Mouse (Mus musculus) hindbrain, postnatal 0 days (tissue): ENCODE measurements around the gene Aktip. TPM values are rescaled to one million over a fixed set of nuclear protein-coding genes. Genes with fewer than 3 reads are reported as not detected.

Source experiments
- ATAC-seq: fragments of 200-750 bp; cut with Nextera tagmentation; 2 replicates; pipeline ENCODE4 v1.8.0; 2017; ENCODE audit warnings: mild to moderate bottlenecking, moderate TSS enrichment, moderate library complexity
- DNase-seq: peaks from one replicate; pipeline ENCODE4 v3.0.0-alpha.2; 2015; ENCODE audit warnings: low spot score
- H3K27ac ChIP-seq: fragments of 300-500 bp; sonication (generic); 2 replicates; pipeline ENCODE4 v1.5.1; 2014; ENCODE audit warnings: mild to moderate bottlenecking
- H3K27me3 ChIP-seq: fragments of 300-500 bp; sonication (generic); 2 replicates; pipeline ENCODE4 v1.6.1; 2014; ENCODE audit warnings: low read length, mixed read lengths; ENCODE audit not compliant: insufficient read depth
- H3K36me3 ChIP-seq: fragments of 300-500 bp; sonication (generic); 2 replicates; pipeline ENCODE4 v1.6.1; 2014; ENCODE audit warnings: low read length, mixed read lengths; ENCODE audit not compliant: insufficient read depth
- H3K4me1 ChIP-seq: fragments of 300-500 bp; sonication (generic); 2 replicates; pipeline ENCODE4 v1.6.1; 2014; ENCODE audit warnings: antibody characterized with exemption, low read length, mixed read lengths; ENCODE audit not compliant: insufficient read depth
- H3K4me2 ChIP-seq: fragments of 300-500 bp; sonication (generic); 2 replicates; pipeline ENCODE4 v1.6.1; 2014; ENCODE audit warnings: low read depth, mild to moderate bottlenecking, low read length, moderate library complexity, mixed read lengths
- H3K4me3 ChIP-seq: fragments of 300-500 bp; sonication (generic); 2 replicates; pipeline ENCODE4 v1.5.1; 2014; ENCODE audit warnings: low read length
- H3K9ac ChIP-seq: fragments of 300-500 bp; sonication (generic); replicated peaks from 2 replicates; pipeline ENCODE4 v1.6.1; 2014; ENCODE audit warnings: mild to moderate bottlenecking, low read length, moderate library complexity, mixed read lengths
- H3K9me3 ChIP-seq: fragments of 300-500 bp; sonication (generic); 2 replicates; pipeline ENCODE4 v1.6.1; 2016; ENCODE audit warnings: low read length, mixed read lengths
- CTCF ChIP-seq: IDR thresholded peaks from 2 replicates; pipeline ENCODE4 v1.5.1; 2016; ENCODE audit warnings: antibody characterized with exemption, control low read depth, low read depth
- WGBS: fragments of 180-500 bp; shearing (Covaris S2); extraction: QIAGEN DNeasy Blood & Tissue Kit; methylation state at CpG from one replicate; pipeline ENCODE4 v1.1.7; 2014; 5-methylcytosine and 5-hydroxymethylcytosine counted together
- polyA plus RNA-seq: library from polyadenylated mRNA; unstranded; fragments of >200 nt; fragmentation: Nextera tagmentation; extraction: Ambion mirVana; gene quantifications from 2 replicates; pipeline ENCODE4 v1.2.1, GENCODE M21; 2015
- total RNA-seq: library from RNA; depleted of rRNA; stranded (reverse); fragments of >200 nt; gene quantifications from 2 replicates; pipeline ENCODE4 v1.2.3, GENCODE M21; 2014; rRNA removed

The Aktip gene
- total RNA-seq: 186 and 211 TPM in 2 replicates
- 131 and 134 TPM in 2 replicates for polyA plus RNA-seq

DNA sequence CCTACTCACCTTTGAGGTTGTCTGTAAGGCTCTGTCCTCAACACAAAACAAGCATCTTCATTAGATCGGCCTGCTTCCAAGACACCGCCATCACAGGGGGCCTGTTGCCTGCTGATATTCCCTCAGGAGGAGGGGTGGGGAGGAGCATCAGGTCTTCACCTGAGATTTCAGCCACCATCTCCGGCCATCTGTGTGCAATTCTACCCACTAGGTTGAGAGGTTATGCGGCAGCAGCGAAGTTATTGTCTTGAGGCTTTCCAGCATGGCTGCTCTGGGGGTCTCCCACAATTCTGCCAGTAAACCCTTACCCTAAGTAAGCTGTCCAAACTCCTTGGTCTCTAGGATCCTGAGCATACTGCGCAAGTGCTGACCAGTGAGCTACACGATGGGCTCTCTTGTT, at the start of gene Aktip:
Aktip (minus strand) TSS at position 101 of the 400 bp plus-strand sequence.
- H3K4me2 ChIP-seq: no peak within 1 kb of the TSS
- no peaks in the 10 kb centered on the region for H3K9me3 ChIP-seq
- no peak within 1 kb of the TSS for H3K4me3 ChIP-seq
- WGBS: 88% methylated on average over 7 of the region's 7 CpGs
- TF ChIP-seq CTCF: no peak
- H3K27ac ChIP-seq: no peak within 1 kb of the TSS
- no peak within 1 kb of the TSS for H3K9ac ChIP-seq
- no peak for DNase-seq
- no peaks in the 10 kb centered on the region for H3K27me3 ChIP-seq
- H3K36me3 ChIP-seq: no peaks in the 10 kb centered on the region
- no peak for ATAC-seq
- no peaks in the 10 kb centered on the region for H3K4me1 ChIP-seq

DNA sequence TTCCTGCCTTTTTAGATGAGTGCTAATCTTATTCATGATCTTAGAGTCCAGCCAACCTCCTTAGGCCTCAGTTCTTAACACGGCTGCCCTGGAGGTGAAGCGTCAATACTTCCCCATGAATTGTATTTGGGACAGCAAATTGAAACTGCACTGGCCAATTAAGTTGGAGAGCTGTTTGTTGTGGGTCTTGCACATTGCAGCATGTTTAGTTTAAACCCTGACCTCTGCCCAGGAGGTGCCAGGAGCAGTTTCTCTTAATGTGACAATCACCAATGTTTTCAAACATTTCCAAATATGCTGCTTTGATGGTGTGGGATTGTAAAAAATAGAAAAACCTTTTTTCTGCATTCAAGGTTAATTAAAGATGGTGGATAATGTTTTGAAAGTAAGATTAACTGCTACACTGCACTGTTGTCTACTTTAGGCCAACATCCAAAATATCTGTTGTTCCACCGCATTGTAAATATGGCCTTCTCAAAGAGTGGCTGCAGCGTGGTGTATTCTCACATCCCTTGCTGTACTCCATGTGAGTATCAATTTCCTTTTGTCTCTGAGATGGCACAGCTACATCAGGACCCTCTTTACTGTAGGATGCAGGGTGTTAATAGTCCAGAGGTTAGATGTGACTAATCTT, 46.2 kb upstream of the Aktip start:
- WGBS: 78% methylated on average over 4 of the region's 4 CpGs
- H3K27ac ChIP-seq: no peak overlapping the region
- no peaks in the 10 kb centered on the region for H3K4me1 ChIP-seq
- H3K36me3 ChIP-seq: no peaks in the 10 kb centered on the region
- H3K9me3 ChIP-seq: no peaks in the 10 kb centered on the region
- no peak overlapping the region for H3K4me2 ChIP-seq
- no peaks in the 10 kb centered on the region for H3K27me3 ChIP-seq
- DNase-seq (no peak), ATAC-seq (no peak)
- H3K4me3 ChIP-seq: no peak overlapping the region
- TF ChIP-seq CTCF: no peak
- no peak overlapping the region for H3K9ac ChIP-seq

DNA sequence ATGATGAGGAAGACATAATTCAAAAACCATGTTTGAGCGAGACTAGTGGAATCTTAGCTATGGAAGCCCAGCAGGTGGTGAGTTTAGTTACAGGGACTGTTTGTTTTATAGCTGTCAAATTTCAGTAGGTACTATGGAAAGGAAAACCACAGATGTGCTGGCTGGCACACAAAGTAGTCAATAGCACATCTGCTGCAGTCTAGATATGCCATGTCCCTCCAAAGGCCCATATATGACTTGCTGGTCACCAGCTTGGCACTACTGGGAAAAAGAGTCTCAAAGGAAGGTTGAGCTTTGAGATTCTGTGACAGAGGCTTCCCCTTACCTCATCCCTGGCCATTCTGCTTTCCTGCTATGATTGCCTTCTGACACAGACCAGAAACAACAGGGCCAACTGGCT, 42.9 kb upstream of the Aktip start:
- no peak overlapping the region for H3K27ac ChIP-seq
- H3K36me3 ChIP-seq: no peaks in the 10 kb centered on the region
- H3K9ac ChIP-seq: no peak overlapping the region
- TF ChIP-seq CTCF: no peak
- no peak for DNase-seq
- no peak for ATAC-seq
- no peak overlapping the region for H3K4me3 ChIP-seq
- WGBS: 68% methylated on average over 1 of the region's 1 CpGs
- no peaks in the 10 kb centered on the region for H3K9me3 ChIP-seq
- H3K27me3 ChIP-seq: no peaks in the 10 kb centered on the region
- no peaks in the 10 kb centered on the region for H3K4me1 ChIP-seq
- no peak overlapping the region for H3K4me2 ChIP-seq

DNA sequence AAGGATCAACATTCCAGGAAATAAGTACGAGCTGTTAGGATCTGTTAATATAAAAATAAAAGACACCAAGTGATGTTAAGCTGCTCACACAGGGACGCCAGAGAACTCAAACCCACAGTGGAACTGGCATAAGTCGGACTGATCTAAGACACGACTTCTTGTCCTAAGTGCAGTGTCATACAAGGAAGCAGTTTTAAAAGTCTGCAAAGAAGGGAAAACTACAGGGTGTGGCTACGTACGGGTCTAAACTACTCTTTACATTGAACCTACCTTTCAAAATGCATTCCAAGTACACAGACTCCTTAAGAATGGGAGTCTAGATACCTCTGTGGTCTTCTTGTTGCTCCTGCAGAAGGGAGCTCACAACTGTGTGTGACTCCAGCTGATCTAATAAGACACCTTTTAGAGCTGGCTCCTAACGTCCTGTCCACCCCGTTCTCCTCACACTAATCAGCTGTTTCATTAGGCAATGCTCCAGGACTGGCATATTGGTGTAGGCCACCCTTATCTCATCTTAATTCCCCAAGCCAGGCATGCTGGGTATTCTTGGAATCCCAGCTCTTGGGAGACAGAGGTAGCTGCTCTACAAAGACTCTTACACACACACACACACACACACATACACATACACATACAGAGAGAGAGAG, 42.2 kb upstream of the Aktip start:
- Histone ChIP-seq H3K36me3 (no peaks in the 10 kb centered on the region), H3K4me3 (no peak overlapping the region), H3K27me3 (no peaks in the 10 kb centered on the region), H3K9me3 (no peaks in the 10 kb centered on the region), H3K4me2 (no peak overlapping the region), H3K27ac (no peak overlapping the region), H3K9ac (no peak overlapping the region), H3K4me1 (no peaks in the 10 kb centered on the region)
- DNase-seq (no peak), ATAC-seq (no peak)
- WGBS: 82% methylated on average over 8 of the region's 8 CpGs
- TF ChIP-seq CTCF: no peak

- no peak for DNase-seq
- WGBS: 62% methylated on average over 5 of the region's 5 CpGs
Measured at GRCm38 (mm10) chr8:91241371-91241770, 41.6 kb upstream of the Aktip start.

GRCm38 (mm10) chr8:91237191-91237590, 37.4 kb upstream of the Aktip start:
- Histone ChIP-seq H3K4me2 (no peak overlapping the region), H3K4me1 (no peaks in the 10 kb centered on the region), H3K4me3 (no peak overlapping the region), H3K36me3 (0 out of 2 replicates have a peak, but pooled peaks cover 1% of the 10 kb centered on the region), H3K9me3 (no peaks in the 10 kb centered on the region), H3K27ac (no peak overlapping the region), H3K27me3 (no peaks in the 10 kb centered on the region), H3K9ac (no peak overlapping the region)
- no peak for DNase-seq
- WGBS: 86% methylated on average over 2 of the region's 2 CpGs
- no peak for TF ChIP-seq CTCF
- no peak for ATAC-seq

More at GRCm38 (mm10) chr8:91241371-91241770, 41.6 kb upstream of the Aktip start:
- no peak for TF ChIP-seq CTCF
- no peaks in the 10 kb centered on the region for H3K36me3 ChIP-seq
- H3K9ac ChIP-seq: no peak overlapping the region
- no peak overlapping the region for H3K4me2 ChIP-seq
- H3K9me3 ChIP-seq: no peaks in the 10 kb centered on the region
- no peak overlapping the region for H3K4me3 ChIP-seq
- no peaks in the 10 kb centered on the region for H3K4me1 ChIP-seq
- no peak overlapping the region for H3K27ac ChIP-seq
- no peaks in the 10 kb centered on the region for H3K27me3 ChIP-seq
- ATAC-seq: no peak

DNA sequence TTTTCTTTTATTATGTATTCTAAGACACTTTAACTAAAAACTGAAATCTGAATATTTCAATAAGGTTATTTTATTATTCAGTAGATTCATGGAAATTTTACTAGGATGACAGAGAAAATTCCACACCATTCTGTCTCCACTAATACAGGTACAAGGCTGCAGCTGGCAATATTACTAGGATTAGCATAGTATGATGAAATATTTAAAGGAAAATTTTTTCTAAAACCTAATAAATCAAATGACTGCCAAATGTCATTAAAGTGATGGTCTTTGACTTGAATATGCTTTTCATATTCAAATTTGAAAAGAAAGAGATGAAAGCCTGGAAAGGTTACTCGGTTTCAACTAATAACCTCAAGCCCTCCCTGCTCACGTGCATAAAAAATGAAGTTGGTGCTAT, 34.3 kb upstream of the Aktip start:
- no peak for DNase-seq
- no peaks in the 10 kb centered on the region for H3K27me3 ChIP-seq
- H3K9me3 ChIP-seq: no peaks in the 10 kb centered on the region
- H3K4me2 ChIP-seq: no peak overlapping the region
- no peaks in the 10 kb centered on the region for H3K4me1 ChIP-seq
- H3K36me3 ChIP-seq: 0 out of 2 replicates have a peak, but pooled peaks cover 5% of the 10 kb centered on the region
- ATAC-seq: no peak
- TF ChIP-seq CTCF: no peak
- no peak overlapping the region for H3K9ac ChIP-seq
- WGBS: 41% methylated on average over 2 of the region's 2 CpGs
- no peak overlapping the region for H3K4me3 ChIP-seq
- no peak overlapping the region for H3K27ac ChIP-seq
